Mouse (Mus musculus) embryo, embryonic 11.5 days (tissue): ENCODE data around the gene Olfr1291-ps1.

Source experiments
- DNase-seq: peaks from one replicate; pipeline ENCODE4 v3.0.0-alpha.2; 2012; ENCODE audit warnings: low read depth, low spot score

The Olfr1291-ps1 gene

DNA sequence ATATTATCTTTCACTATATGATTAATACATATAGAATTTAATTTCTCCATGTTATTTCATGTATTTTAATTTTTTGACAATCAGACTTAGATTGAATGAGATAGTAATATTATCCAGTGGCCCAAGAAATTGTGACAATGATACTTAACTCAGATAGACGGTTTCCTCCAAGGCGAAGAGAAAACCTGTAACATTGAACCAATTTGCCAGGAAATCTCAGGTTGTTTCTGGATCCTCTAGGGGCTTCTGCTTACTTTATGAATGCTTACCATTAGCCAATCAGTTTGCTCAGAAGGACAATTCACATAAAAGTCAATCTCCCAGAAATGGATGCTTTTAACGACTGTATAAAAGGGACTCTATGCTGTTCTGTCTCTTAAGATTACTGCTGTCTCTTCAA lies at the start of gene Olfr1291-ps1:
TSS of gene Olfr1291-ps1 (plus strand) at position 301 of the 400 bp plus-strand sequence.
- DNase-seq, result no peak

DNA sequence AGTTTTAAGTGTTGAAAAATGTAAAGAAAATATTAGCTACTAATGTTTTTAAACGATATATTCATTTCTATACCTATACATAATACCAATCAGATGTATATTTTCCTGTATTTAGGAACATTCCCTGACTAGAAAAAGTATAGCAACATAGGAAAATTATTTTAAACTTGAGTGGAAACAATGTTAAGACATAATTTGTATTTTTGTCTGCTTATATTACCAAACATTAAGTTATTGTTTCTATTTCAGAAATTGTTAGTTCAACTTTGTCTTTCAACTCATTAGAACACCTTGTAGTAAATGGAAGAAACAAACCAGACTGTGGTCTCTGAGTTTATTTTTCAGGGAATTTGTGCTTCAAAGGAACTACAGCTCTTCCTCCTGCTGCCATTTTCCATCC lies 48.1 kb upstream of the Olfr1291-ps1 start, which contains the start of gene Olfr1287:
TSS of gene Olfr1287 (plus strand) at position 301 of the 400 bp plus-strand sequence.
- no peak for DNase-seq

DNA sequence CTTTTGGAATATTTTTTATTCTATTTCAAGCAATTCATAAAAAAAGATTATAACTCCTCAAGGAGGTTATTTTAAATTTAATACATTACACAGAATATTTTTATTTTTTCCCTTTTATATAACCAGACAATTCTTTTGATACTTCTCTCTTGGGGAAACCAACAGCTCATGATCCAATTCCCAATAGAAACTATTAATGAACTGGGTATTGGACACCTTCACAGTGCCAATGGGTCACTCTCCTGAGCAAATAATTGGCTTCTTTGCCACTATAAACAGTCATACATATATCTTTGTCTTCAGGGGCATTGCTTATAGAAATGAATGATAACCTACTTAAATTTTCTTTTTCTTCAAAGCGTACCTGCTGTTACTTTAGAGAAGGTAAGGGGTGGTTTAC lies 23.2 kb upstream of the Olfr1291-ps1 start, which contains the start of gene Olfr1288:
TSS of gene Olfr1288 (plus strand) at position 301 of the 400 bp plus-strand sequence.
- DNase-seq, result no peak

DNA sequence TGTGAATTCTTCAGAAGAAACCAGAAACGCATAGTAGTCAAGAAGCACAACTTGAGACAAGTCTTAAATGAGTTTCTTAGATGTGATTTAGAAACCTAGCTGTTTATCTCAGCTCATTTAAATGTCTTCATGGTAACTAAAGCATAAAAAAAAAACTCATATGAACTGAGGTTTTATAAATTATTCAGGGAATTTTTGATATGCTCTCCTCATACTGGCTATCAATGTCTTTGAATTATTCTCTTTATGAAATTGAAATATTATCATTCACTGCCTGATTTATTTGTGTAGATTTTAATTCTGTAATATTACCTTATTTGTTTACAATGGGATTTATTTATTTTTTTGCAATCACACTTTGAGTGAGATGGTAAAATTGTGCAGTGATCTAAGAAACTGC lies 16.5 kb upstream of the Olfr1291-ps1 start, which contains the start of gene Olfr1289:
TSS of gene Olfr1289 (plus strand) at position 301 of the 400 bp plus-strand sequence.
- DNase-seq, result no peak

DNA sequence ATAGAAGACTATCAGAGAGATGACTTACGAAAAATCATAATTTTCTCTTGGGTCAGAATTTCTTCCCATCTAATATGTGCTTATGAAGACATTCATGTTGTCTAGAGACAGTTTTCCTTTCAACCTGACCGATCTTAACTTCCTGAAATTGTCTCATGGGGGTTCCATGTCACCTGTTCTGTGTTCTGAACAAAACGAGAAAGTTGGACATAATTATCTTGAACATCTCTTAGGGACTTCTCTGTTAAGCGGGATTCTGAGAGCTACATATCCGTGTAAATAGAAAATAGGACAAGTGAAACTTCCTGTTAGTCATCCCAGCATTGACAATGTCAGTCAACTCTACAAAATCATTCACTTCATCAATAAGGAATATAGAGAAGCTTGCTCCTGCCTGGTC lies 3.3 kb upstream of the Olfr1291-ps1 start, which contains the start of gene Olfr1290:
TSS of gene Olfr1290 (minus strand) at position 101 of the 400 bp plus-strand sequence.
- DNase-seq, result no peak

DNA sequence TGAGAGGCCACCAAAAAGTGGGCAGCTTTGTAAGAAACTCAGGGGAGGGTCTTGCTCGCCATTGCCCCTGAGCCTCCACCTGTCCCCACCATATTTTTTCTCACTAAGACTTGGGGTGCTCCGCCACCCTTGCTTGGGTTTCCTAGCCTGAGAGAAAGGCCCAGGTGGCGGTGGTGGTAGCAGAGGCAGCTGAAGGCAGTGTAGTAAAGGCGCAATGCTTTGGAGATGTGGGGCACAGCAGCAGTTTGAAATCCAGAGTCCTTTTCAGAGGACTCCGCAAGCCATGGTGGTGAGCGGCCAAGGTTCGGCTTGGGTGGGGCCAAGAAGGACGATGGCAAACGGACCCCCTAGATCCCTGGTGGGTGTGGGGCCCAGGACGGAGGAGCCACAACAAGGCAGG lies 20.5 kb downstream of the Olfr1291-ps1 start:
- no peak for DNase-seq

DNA sequence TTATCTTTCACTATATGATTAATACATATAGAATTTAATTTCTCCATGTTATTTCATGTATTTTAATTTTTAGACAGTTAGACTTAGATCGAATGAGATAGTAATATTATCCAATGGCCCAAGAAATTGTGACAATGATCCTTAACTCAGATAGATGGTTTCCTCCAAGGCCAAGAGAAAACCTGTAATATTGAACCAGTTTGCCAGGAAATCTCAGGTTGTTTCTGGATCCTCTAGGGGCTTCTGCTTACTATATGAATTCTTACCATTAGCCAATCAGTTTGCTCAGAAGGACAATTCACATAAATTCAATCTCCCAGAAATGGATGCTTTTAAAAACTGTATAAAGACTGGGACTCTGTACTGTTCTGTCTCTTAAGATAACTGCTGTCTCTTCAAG lies 27.9 kb downstream of the Olfr1291-ps1 start, which contains the start of gene Olfr1293-ps:
TSS of gene Olfr1293-ps (plus strand) at position 301 of the 400 bp plus-strand sequence.
- DNase-seq, result no peak

DNA sequence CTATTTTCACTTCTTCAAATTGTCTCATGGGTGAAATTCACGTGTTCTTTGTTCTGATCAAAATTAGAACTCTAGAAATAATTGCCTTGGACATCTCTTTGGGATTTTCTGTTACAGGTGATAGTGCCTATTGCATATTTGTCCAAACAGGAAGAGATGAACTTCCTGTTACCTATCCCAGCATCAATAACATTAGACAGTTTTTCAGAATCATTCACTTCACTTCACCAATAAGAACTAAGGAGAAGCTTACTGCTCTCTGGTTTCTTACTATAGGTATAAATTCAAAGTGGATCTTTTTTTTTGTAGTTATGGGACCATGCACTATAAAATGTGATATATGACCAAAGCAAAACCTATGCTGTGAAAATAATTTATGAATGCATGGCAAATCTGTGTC lies 43.2 kb downstream of the Olfr1291-ps1 start, which contains the start of gene Olfr1294:
TSS of gene Olfr1294 (minus strand) at position 101 of the 400 bp plus-strand sequence.
- no peak for DNase-seq
